Mouse (Mus musculus): ENCODE measurements around the gene Pfkp. TPM values are rescaled to one million over a fixed set of nuclear protein-coding genes. Genes with fewer than 3 reads are reported as not detected.
A peak's percentile ranks its signal among the peaks of the same experiment; 100 is the strongest.

Pfkp gene
- polyA plus RNA-seq, 1 experiment from 2014 or later, result 8.2 TPM

DNA sequence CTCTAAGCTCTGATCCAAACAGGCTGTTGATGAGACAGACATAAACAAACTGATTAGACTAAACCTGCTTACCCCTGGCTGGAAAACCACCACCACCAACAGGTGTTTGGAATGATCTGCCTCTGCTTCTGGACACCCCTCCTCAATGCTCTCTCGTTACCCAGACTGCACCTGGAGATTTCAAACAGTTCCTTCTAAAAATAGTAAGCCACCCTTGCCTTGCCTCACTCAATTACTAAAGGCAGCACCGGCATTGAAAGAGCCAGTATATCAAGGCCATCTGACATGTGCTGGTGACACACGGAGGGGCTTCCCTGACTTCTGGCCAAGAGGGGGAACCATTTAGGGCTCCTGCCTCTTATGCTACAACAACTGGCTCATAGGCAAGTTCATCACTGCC, 57.7 kb downstream of the Pfkp start:
- no peak for DNase-seq (ENCODE audit: low spot score)

GRCm38 (mm10) chr13:6586009-6586408, 62.6 kb downstream of the Pfkp start:
- no peak overlapping the region for H3K4me3 ChIP-seq (ENCODE audit: low read depth, low read length)
- no peak overlapping the region for H3K27ac ChIP-seq (replicated peaks; ENCODE audit: low read depth, low read length)
- no peak overlapping the region for H3K4me2 ChIP-seq (ENCODE audit: low read depth, severe bottlenecking)
- peaks cover 2% of the 10 kb centered on the region; the same call in 1 of the 2 replicates for H3K36me3 ChIP-seq (ENCODE audit: control insufficient read depth, insufficient read depth, low read length)
- DNase-seq (ENCODE audit: low spot score) (no peak), ATAC-seq (ENCODE audit: insufficient number of reproducible peaks, low FRiP score, low TSS enrichment, low read depth) (no peak)
- no peak overlapping the region for H3K9ac ChIP-seq (ENCODE audit: low read length)
- 65% methylated on average over 9 of the region's 9 CpGs for WGBS
- no peaks in the 10 kb centered on the region for H3K27me3 ChIP-seq (ENCODE audit: control insufficient read depth, insufficient read depth, low read length)
- no peaks in the 10 kb centered on the region for H3K4me1 ChIP-seq (ENCODE audit: control insufficient read depth, insufficient read depth, low read length)
- no peaks in the 10 kb centered on the region for H3K9me3 ChIP-seq (ENCODE audit: control insufficient read depth, low read length)

More for the DNA sequence above, 57.7 kb downstream of the Pfkp start:
- H3K9me3 ChIP-seq (ENCODE audit: control insufficient read depth, low read length), result no peaks in the 10 kb centered on the region
- H3K27me3 ChIP-seq (ENCODE audit: control insufficient read depth, insufficient read depth, low read length), result no peaks in the 10 kb centered on the region
- no peak overlapping the region for H3K4me3 ChIP-seq (ENCODE audit: low read depth, low read length)
- no peak overlapping the region for H3K27ac ChIP-seq (replicated peaks; ENCODE audit: low read depth, low read length)
- no peak for ATAC-seq (ENCODE audit: insufficient number of reproducible peaks, low FRiP score, low TSS enrichment, low read depth)
- H3K9ac ChIP-seq (ENCODE audit: low read length), result no peak overlapping the region
- WGBS, result 35% methylated on average over 3 of the region's 3 CpGs
- H3K4me1 ChIP-seq (ENCODE audit: control insufficient read depth, insufficient read depth, low read length), result no peaks in the 10 kb centered on the region
- no peak overlapping the region for H3K4me2 ChIP-seq (ENCODE audit: low read depth, severe bottlenecking)
- H3K36me3 ChIP-seq (ENCODE audit: control insufficient read depth, insufficient read depth, low read length), result no peaks in the 10 kb centered on the region

DNA sequence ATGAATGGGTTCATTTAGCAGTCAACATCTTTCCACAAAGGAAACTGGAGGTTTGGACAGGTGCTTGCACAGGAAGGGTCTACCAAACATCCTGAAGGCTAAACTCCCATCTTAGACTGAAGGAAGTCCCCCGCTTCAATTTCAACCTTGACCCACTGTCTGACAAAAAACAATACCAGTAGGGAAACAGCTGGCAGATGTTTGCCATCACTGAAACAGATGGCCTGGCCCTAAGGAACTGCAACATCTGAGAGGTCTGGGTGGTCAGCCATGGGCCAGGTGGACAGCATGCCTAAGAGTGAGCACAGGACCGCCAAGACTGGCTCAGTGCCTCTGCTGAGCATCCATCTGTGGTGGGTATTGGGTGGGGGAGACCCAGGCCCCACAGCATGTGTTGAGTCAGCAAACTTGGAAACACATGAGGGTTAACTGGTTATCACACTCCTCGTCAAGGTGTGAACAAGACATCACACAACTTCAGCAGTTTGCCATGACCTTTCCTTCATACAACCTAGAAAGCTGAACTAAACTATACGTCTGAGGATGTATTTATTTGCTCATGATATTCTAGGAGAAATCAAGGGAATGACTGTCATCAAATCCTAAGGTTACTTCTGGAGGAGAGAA, 65.0 kb downstream of the Pfkp start:
- no peak overlapping the region for H3K4me3 ChIP-seq (ENCODE audit: low read depth, low read length)
- peaks cover 6% of the 10 kb centered on the region for H3K36me3 ChIP-seq (ENCODE audit: control insufficient read depth, insufficient read depth, low read length)
- no peaks in the 10 kb centered on the region for H3K9me3 ChIP-seq (ENCODE audit: control insufficient read depth, low read length)
- WGBS, result 81% methylated on average over 4 of the region's 4 CpGs
- peak; percentile 64; the same call in 1 of the 2 replicates for ATAC-seq (ENCODE audit: insufficient number of reproducible peaks, low FRiP score, low TSS enrichment, low read depth)
- H3K9ac ChIP-seq (ENCODE audit: low read length), result no peak overlapping the region
- DNase-seq (ENCODE audit: low spot score), result no peak
- no peaks in the 10 kb centered on the region for H3K4me1 ChIP-seq (ENCODE audit: control insufficient read depth, insufficient read depth, low read length)
- no peak overlapping the region for H3K27ac ChIP-seq (replicated peaks; ENCODE audit: low read depth, low read length)
- H3K27me3 ChIP-seq (ENCODE audit: control insufficient read depth, insufficient read depth, low read length), result no peaks in the 10 kb centered on the region
- H3K4me2 ChIP-seq (ENCODE audit: low read depth, severe bottlenecking), result no peak overlapping the region

DNA sequence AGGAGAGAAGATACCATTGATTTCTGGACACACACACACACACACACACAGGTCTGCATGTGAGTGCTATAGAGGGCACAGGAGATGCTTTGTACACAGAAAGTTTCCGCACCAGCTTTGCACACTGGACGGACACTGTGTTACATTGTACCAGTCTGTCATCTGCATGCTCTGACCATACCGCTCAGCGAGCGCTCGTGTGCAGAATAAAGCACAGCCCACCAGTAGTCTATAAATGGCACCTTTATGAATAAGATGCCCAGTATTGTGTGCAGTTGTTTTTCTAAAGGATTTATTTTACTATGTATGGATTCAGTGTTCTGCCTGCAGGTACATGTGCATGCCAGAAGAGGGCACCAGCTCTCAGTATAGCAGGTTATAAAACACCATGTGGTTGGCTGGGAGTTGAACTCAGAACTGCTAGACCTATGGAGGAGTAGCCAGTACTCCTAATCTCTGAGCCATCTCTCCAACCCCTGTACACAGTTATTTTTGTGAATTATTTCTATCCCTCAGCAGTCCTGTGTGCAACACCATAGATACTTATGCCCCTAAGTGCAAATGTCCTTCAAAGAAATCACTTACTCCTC, 72.6 kb downstream of the Pfkp start:
- H3K4me3 ChIP-seq (ENCODE audit: low read depth, low read length), result no peak overlapping the region
- no peaks in the 10 kb centered on the region for H3K9me3 ChIP-seq (ENCODE audit: control insufficient read depth, low read length)
- WGBS, result 96% methylated on average over 6 of the region's 6 CpGs
- H3K4me1 ChIP-seq (ENCODE audit: control insufficient read depth, insufficient read depth, low read length), result no peaks in the 10 kb centered on the region
- no peak overlapping the region for H3K27ac ChIP-seq (replicated peaks; ENCODE audit: low read depth, low read length)
- no peak overlapping the region for H3K4me2 ChIP-seq (ENCODE audit: low read depth, severe bottlenecking)
- peaks cover 23% of the 10 kb centered on the region for H3K36me3 ChIP-seq (ENCODE audit: control insufficient read depth, insufficient read depth, low read length)
- no peak overlapping the region for H3K9ac ChIP-seq (ENCODE audit: low read length)
- H3K27me3 ChIP-seq (ENCODE audit: control insufficient read depth, insufficient read depth, low read length), result no peaks in the 10 kb centered on the region
- ATAC-seq (ENCODE audit: insufficient number of reproducible peaks, low FRiP score, low TSS enrichment, low read depth) (no peak; the same call in 1 of the 2 replicates), DNase-seq (ENCODE audit: low spot score) (no peak)

- Histone ChIP-seq H3K36me3 (ENCODE audit: control insufficient read depth, insufficient read depth, low read length) (peaks cover 25% of the 10 kb centered on the region; the same call in 1 of the 2 replicates), H3K4me3 (ENCODE audit: low read depth, low read length) (no peak overlapping the region), H3K4me1 (ENCODE audit: control insufficient read depth, insufficient read depth, low read length) (no peaks in the 10 kb centered on the region), H3K9me3 (ENCODE audit: control insufficient read depth, low read length) (no peaks in the 10 kb centered on the region), H3K4me2 (ENCODE audit: low read depth, severe bottlenecking) (no peak overlapping the region), H3K9ac (ENCODE audit: low read length) (no peak overlapping the region), H3K27me3 (ENCODE audit: control insufficient read depth, insufficient read depth, low read length) (no peaks in the 10 kb centered on the region), H3K27ac (replicated peaks; ENCODE audit: low read depth, low read length) (no peak overlapping the region)
- WGBS, result 93% methylated on average over 5 of the region's 5 CpGs
- no peak for DNase-seq (ENCODE audit: low spot score)
- no peak for ATAC-seq (ENCODE audit: insufficient number of reproducible peaks, low FRiP score, low TSS enrichment, low read depth)
These were observed 83.0 kb downstream of the Pfkp start for GRCm38 (mm10) chr13:6565571-6565970.

GRCm38 (mm10) chr13:6562409-6562808, 86.2 kb downstream of the Pfkp start:
- H3K9ac ChIP-seq (ENCODE audit: low read length), result no peak overlapping the region
- H3K4me3 ChIP-seq (ENCODE audit: low read depth, low read length), result no peak overlapping the region
- no peaks in the 10 kb centered on the region for H3K4me1 ChIP-seq (ENCODE audit: control insufficient read depth, insufficient read depth, low read length)
- ATAC-seq (ENCODE audit: insufficient number of reproducible peaks, low FRiP score, low TSS enrichment, low read depth) (no peak), DNase-seq (ENCODE audit: low spot score) (no peak)
- peaks cover 26% of the 10 kb centered on the region; the same call in 1 of the 2 replicates for H3K36me3 ChIP-seq (ENCODE audit: control insufficient read depth, insufficient read depth, low read length)
- H3K9me3 ChIP-seq (ENCODE audit: control insufficient read depth, low read length), result no peaks in the 10 kb centered on the region
- H3K4me2 ChIP-seq (ENCODE audit: low read depth, severe bottlenecking), result no peak overlapping the region
- H3K27ac ChIP-seq (replicated peaks; ENCODE audit: low read depth, low read length), result no peak overlapping the region
- no peaks in the 10 kb centered on the region for H3K27me3 ChIP-seq (ENCODE audit: control insufficient read depth, insufficient read depth, low read length)
- WGBS, result 93% methylated on average over 2 of the region's 2 CpGs

DNA sequence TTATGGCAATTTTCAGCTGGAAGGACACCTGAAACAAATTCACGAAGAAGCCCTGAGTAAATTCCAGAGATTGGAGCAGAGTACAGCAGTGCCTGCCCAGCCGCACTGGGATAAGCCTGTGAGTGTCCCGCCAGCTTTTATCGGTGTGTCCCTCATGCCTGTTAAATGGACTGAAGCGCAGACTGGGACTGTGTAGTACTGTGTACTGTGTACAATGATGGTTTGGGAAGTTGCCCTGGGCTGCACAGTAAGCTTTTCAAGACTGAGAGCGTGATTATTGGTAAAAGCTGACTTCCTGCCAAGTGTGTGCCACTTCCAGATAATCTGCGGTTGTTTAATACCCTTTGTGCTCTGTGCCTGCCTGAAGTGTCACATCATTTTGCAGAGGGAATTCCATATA, 90.8 kb downstream of the Pfkp start:
- Histone ChIP-seq H3K4me2 (ENCODE audit: low read depth, severe bottlenecking) (no peak overlapping the region), H3K9me3 (ENCODE audit: control insufficient read depth, low read length) (no peaks in the 10 kb centered on the region), H3K27ac (replicated peaks; ENCODE audit: low read depth, low read length) (no peak overlapping the region), H3K4me1 (ENCODE audit: control insufficient read depth, insufficient read depth, low read length) (no peaks in the 10 kb centered on the region), H3K4me3 (ENCODE audit: low read depth, low read length) (no peak overlapping the region), H3K9ac (ENCODE audit: low read length) (no peak overlapping the region), H3K36me3 (ENCODE audit: control insufficient read depth, insufficient read depth, low read length) (peaks cover 29% of the 10 kb centered on the region; the same call in 1 of the 2 replicates), H3K27me3 (ENCODE audit: control insufficient read depth, insufficient read depth, low read length) (no peaks in the 10 kb centered on the region)
- ATAC-seq (ENCODE audit: insufficient number of reproducible peaks, low FRiP score, low TSS enrichment, low read depth) (no peak), DNase-seq (ENCODE audit: low spot score) (no peak)
- 95% methylated on average over 7 of the region's 7 CpGs for WGBS

GRCm38 (mm10) chr13:6555656-6556055, 92.9 kb downstream of the Pfkp start:
- no peak overlapping the region for H3K9ac ChIP-seq (ENCODE audit: low read length)
- no peaks in the 10 kb centered on the region for H3K27me3 ChIP-seq (ENCODE audit: control insufficient read depth, insufficient read depth, low read length)
- peaks cover 28% of the 10 kb centered on the region for H3K36me3 ChIP-seq (ENCODE audit: control insufficient read depth, insufficient read depth, low read length)
- H3K4me2 ChIP-seq (ENCODE audit: low read depth, severe bottlenecking), result no peak overlapping the region
- WGBS, result 97% methylated on average over 11 of the region's 11 CpGs
- ATAC-seq (ENCODE audit: insufficient number of reproducible peaks, low FRiP score, low TSS enrichment, low read depth), result no peak
- no peak for DNase-seq (ENCODE audit: low spot score)
- H3K4me3 ChIP-seq (ENCODE audit: low read depth, low read length), result no peak overlapping the region
- no peaks in the 10 kb centered on the region for H3K9me3 ChIP-seq (ENCODE audit: control insufficient read depth, low read length)
- H3K4me1 ChIP-seq (ENCODE audit: control insufficient read depth, insufficient read depth, low read length), result no peaks in the 10 kb centered on the region
- H3K27ac ChIP-seq (replicated peaks; ENCODE audit: low read depth, low read length), result no peak overlapping the region

All from limb, embryonic 11.5 days (tissue).